Mouse (Mus musculus): ENCODE results near the gene Btbd3.
A peak's percentile ranks its signal among the peaks of the same experiment; 100 is the strongest.

Btbd3 gene

DNA sequence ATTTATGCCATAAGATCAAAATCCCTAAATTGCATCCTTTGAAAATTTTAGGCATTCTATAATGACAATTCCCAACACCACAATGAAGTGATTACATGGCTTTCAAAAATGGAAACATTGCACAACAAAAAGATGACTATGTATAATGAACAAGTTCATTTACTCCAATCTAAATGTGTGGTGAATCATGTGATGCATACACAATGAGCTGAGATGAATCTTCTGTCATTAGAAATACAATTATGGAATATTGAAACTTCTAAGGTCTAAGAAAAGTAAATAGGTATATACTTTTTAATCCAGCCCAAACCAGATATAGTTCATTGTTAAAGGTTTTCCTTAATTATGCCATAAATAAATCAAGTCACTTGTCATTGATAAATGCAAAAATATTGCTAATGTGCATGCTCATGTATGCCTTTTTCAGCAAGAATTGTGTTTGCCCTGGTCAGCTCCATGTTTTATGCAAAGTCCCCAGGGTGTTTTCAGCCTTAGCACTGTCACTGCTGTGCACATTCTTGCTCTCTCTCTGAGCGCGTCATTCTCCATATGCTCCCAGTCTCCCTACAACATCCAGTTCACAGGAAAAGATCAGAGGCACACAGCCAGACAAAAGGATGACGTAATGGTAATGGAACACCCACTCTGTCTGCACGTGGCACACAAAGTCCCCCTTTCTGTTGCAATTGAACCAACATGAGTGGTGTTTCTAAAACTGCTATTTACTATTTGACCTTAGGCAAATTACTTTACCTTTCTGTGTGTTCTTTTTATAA lies 149.6 kb downstream of the Btbd3 start:
- no peak for DNase-seq

DNA sequence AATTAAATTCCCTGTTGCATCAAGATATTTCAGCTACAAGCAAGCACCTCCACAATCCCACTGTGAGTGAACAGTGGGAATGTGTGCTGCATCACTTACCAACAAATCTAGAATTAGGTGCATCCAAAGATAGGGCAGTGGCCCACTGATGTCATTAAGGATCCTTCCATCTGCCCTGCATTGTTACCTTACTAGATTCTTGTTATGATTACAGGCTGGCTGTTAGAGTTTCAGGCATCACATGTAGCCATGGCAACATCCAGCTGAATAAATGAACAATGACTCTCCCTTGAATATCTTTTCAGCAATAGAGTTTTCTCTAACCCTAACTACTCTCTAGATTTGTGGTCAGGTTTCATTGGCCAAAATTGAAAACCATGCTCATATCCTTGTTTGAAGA lies 150.3 kb downstream of the Btbd3 start:
- DNase-seq, result no peak

DNA sequence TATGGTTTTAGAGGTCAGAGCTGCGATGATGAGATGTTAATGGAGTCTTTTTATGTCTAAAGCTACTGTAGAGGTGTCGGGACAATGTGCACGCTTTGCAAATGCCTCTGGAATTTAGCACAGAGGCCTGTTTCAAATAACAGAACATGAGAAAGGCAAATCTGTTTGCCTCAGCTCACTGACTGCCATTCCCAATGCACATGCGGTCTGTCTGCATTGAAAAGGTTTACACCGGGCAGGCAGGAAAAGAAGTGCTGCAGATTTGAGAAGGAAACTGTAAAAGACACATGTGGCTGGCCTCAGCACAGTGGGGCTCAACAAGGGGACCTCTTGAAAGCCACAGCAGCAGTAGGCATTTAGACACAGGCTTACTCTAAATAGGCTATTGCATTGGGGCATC lies 156.2 kb downstream of the Btbd3 start:
- no peak for DNase-seq

DNA sequence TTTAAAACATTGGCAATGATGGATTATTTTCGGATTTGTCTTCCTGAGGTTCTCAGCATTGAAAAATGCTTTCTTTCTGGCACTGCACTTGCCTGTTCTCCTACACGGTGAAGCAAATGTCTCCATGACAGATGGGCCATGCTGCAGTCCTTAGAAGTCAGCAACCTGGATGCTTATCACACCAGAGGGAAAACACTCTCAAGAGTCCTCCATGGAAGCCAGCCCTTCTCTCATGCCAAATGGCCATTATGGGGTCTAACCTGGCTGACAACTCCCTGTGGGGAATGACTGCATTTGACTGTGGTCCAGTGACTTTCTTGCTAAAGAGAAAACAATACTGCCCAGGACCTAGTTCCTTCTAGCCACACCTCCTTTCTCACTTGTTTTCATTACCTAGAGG lies 166.0 kb downstream of the Btbd3 start:
- no peak for DNase-seq

DNA sequence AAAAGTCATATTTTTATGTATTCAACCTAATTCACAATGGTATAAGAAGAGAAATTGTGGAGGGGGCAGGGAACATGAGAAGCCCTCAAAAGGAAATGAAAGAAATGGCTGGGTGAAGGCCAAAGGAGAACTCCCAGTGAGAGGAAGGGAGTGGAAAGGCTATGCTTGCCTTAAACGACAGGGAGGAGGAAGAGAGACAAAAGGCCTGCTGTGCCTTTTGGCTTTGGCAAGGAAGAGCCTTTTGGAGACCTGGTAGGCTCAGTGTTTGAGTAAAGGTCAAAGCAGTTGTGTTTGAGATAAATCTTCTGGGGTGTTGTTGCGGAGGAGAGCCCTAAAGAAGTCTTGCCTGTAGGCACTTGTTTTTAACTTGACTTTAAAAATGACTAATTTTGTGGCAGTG lies 175.6 kb downstream of the Btbd3 start:
- DNase-seq, result no peak

DNA sequence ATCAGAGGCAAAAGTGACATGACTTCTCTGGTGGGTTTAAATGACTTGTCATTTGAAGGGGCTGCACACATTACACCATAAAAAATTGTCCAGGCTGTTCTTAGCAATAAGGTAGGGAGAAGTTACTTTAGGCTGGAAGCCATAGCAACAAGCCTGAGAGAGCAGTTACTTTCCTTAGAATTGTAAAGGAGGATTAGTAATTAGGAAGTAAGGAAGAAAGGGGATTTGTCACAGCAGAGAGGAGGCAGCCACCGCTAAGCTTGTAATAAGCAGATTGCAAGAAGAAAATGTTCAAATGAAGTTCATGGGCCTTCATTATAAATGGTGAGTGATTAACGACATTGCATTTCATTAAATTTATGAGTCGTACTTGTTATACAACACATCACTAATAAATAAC lies 190.1 kb downstream of the Btbd3 start:
- no peak for DNase-seq

DNA sequence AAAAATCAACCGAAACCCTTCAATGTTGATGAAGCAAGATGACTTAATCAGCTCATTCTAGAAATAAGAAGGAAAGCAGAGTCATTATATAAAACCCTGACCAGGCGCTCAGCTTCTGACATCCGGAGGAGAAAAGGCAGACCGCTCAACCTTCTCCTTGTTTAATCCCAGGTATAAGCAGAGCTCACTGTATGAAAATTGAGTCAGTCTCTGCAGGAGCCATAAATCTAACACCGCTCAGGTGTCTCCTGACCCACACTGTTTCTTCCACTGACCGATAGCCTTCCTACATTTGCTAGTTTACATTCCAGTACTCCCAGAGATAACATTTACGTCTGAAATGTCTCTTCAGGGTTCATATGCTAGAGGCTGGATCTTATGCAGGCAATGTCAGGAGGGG lies 190.6 kb downstream of the Btbd3 start:
- DNase-seq, result no peak

DNA sequence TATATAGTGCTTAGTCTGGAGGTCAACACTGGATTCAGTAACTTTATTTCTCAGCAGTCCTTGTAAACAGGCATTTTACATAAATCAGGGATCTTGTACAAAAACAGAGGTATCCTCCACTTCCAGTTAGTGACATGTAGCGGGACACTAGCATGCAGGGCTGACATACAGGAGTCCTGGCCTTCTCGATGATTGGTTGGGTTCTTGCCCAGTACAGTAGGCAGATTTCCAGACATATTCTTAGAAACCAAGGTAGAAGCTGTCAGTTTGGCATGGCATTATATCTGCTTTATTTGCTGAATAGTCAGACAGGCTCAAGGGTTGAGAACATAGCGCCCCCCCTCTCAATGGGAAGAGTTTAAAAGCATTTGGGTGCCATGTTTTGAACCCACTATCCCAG lies 191.3 kb downstream of the Btbd3 start:
- DNase-seq, result no peak

DNA sequence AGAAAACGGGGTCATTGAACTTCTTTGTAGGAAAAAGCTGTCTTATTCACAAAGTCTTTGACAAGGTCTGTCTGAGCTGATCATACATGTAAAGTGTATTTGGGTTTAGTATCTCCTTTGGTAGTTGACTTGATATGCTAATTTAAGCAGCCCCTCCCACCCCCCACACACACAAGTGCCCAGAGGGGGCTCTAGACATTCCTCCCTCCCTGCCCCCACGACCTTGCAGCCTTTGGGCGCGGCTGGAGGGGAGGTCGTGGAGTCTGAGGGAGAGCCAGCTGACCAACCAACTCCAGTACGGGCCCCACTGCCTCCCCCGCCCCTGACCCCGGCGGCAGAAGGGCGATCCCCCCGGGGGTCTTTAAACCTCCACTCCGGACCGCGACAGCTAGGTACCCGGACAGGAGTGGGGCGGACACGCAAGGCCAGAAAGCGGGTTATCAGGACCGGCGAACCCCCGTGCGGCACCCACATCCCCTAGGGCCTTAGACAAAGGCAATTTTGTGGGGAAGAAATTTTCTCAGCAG lies 211.7 kb downstream of the Btbd3 start:
- peak in 1 of 2 experiments; percentile 4 for DNase-seq

DNA sequence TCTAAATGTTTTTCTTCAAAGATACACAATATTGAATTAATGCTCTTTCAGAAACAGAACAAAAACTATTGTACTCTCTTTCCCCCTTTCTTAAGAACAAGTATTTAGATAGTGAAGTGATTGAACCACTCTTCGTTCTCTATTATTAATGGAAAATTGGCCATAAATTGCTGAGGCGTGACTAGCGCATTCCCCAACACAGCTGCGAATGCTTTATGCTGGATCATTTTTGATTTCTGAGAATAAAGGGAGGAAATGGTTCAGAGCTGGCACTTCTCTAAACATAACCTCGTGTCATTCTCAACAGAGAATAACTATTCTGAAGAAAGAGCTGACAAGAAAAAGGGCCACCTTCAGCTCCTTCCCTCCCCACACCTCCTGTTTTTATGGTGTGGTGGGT lies 217.0 kb downstream of the Btbd3 start:
- no peak for DNase-seq

DNA sequence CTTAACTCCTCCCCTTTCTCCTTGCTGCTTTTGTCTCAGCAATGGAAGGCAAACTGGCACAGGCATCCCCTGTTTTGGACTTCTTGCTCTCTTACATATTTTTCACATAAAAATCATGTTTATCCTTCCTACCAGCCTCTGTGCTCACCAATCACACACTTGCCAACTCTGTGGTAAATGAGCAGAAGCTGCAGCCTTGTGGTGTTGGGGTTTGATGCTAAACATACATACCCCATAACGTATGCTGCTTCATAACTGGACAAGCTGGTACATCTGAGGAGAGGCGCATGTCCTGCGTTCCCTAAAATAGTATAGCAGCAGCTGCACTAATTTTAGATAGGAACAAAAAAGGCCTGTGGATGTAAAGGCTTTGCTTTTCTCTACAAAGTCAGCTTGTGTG lies 220.1 kb downstream of the Btbd3 start:
- no peak for DNase-seq

DNA sequence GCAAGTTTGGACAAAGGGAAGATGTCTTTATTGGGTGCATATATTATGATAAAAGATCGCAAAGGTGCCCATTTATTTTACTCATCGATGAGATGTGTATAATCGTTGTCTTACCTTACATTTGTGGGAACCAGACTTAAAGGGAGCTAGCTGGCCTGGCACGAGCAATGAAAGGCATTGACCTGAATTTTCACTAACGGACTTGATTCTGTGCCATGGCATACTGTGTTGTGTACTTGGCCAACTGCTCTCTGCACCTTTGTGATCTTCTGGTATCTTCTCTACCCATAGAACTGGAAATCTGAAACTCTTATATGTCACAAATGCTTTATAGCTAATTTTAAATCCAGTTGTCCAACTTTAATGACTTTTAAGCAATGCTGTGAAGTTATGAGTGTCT lies 220.9 kb downstream of the Btbd3 start:
- DNase-seq, result no peak

DNA sequence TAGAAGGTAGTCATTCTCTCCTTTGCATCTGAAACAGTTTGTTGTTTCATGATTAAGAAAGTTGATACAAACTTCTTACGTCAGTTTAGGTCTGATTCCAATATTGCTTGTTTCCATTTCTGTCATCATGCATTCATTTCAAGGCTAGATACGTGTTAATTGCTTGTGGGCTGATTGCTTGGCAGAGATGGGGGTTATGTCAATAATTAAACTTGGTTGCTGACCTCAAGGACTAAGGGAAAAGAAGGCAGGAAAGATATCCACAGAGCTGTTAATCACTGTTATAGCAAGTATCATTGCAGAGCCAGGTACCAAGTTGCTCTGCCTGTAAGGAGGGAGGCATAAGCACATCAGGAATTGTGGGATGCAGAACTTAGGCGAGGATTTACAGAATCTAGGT lies 226.2 kb downstream of the Btbd3 start:
- DNase-seq, result no peak

DNA sequence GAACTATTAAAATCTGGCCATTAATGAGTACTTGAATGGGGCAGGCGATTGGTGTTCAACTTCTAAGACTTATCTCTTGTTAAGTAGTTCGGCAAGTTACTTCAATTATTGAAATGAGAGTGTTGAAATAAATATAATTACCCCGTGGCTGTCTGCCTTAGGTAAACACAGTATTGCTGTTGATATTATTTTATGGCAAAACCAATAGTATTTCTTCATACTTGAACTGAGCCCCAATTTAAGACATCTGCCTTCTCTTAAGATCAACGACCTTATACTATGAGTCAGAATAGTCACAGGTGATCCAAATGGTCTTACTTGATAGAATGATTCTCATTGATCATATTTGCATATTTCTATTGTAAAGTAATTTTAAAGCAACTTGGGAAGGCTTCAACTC lies 228.5 kb downstream of the Btbd3 start:
- DNase-seq, result no peak

DNA sequence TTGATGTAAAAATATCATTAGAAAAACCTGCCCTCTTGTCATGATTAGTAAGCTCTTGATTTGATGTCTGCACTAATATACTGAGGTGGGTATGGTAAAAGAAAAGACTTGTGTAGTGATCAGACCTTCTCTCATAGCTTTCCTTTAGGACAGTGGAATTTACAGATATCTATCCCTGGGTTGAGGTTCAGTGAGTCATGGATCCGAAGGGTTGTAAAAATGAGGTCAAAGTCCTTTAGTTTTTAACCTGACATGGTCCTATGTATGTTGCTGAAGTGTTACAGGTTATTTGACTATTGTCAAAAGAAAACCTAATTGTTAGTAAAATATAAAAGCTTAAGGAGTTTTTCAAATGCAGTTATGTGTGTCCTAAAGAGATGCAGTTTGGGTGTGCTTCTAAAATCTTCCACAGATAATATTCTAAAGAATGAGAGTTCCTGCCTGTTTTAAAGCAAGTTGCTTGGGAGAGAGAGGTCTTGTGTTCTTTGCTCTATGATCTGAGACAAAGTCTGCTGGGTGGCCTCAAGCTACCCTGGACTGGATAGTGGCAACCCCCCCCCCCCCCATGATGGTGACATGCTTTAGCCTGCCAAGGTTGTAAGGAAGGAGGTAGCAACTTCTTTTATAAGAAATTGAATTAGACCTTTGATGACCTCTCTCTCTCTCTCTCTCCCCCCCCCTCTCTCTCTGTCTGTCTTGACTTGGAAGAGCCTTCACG lies 234.5 kb downstream of the Btbd3 start:
- no peak for DNase-seq

DNA sequence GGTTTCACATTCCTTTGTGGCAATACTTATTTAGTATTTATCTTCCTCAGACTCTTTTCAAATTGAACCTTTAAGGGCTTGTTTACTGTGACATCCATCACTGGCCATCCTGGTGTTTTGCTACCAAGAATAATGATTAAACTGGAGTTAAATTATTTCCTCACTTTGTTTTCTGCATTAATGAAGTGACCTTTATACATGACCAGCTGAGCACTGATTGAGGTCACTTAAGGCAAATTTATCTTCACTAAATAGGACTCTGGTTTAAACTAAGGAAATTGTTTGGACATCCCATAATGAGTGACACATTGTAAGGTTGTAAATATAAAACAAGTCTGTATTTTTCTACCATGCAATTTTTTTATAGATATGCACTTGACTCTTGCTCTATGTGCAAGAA lies 235.8 kb downstream of the Btbd3 start:
- DNase-seq, result no peak

DNA sequence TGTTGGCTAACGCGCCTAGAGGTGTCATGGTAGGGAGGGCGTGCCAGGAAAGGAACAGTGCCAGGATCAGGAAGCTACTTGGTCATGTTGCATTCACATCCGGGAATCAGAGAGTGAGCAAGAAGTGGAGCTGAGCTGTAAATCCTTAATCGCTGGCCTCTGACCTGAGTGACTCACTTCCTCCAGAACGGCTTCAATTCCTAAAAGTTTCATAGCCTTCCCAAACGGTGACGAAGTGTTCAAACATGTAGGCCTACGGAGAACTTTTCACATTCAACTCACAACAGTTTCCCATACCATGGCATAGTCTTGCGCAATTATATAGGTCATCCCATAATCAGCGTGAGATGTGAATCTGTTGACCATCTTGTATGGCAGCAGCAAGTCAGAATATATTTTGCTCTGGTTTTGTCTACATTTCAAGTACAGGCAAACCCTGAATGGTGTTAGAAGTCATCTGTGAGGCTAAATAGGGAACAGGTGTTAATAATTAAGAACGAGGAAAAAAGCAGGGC lies 247.6 kb downstream of the Btbd3 start:
- no peak for DNase-seq

DNA sequence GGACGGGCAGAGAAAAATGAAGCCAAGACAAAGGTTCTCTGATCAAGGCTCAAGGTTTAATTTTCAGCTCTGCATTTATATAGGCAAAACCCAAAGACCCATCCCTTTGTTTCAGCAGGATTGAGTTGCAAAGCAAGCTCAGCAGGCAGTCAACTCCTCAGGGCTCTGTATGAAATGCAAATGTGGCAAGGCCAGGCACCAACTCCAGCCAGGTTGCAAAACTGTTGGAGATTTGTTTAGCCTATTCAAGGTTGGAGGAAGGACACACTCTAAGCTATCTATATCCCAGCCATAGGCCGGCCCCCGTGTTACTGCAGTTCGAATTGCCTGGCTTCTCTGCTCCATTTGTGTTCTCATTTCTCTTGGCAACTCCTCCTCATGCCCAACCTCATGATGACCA lies 259.2 kb downstream of the Btbd3 start:
- DNase-seq, result no peak

DNA sequence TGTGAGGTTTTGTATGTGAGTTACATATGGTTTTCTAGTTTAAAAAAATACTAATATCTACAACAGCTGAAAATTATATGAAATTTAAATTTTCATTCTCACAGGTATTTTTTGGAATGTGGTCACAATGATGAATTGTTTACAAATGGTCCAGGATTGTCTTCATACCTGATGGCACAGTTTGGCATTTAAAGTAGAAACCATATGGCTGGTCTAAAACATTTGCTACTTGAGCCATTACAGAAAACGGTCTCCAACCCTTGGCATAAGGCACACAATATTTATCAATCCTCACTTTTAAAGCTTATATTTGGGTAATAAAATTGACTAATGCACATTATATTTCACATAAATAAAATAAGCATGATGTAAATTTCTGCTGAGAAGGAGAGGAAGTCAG lies 272.1 kb downstream of the Btbd3 start:
- no peak for DNase-seq

DNA sequence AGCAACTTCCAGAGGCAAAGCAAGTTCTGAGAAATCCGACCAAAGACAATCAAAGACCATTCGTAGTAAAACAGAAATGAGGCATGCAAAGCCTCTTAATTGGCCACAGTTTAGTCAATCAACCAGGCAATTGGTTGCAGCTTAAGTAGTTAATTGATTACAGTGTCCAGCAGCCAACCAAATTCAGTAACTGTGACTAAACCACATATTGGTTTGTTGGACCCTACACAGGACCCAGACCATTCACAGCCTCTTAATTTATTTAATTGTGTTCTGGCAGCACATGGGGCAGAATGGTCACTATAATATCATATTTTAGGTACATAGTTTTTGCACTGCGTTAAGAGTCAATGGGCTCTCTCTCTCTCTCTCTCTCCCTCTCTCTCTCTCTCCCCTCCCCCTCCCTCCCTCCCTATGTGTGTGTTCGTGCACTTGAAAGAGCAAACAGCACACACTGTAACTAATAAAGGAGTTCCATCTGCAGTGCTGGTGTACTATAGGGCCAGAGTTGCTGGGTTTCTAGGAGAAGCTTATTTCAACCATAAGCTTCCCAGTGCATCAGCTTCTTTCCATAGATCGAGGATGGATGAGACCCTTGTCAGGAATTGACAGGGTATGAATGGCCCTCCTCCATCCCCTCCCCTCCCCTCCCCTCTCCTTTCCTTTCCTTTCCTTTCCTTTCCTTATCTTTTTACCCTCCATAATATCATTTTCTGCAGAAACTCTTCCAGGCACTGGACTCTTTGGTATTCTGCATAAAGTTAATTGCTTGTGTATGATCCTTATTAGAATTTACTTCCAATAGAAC lies 275.0 kb downstream of the Btbd3 start:
- DNase-seq, result no peak

DNA sequence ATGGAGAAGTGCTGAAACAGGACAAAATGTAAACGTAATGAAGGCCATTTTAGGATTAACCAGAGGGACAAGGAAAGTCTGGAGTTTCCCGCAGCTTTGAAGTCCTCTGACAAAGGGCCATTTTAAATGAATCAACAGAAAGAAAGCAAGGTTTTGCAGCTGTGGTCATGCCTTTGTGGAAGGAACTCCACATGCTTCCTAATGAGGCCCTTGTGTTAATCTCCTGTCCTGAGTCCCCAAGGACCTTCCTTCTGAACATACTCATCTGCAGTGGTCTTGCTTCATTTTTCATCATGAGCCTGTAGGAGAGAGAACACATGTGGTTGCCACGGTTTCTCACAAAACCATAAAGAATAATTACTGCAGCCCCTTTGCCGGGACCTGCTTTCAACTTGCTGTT lies 275.6 kb downstream of the Btbd3 start:
- DNase-seq, result no peak

DNA sequence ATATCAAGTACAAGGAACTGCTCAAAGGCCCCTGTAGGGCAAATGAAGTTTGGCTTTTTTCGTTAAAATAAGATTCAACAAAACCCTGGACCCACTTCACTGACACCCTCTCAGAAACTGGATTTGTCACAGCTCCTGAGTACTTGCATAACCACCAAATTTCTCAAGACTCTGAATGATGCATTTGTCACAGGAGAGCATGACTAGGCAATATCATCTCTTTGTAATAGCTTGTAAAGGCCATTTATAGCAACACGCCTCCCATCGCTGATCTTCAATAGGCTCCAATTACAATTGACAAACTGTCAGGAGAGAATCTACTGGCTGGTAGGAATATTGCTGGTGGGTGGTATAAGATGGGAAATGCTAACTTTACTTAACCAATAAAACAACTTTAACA lies 283.3 kb downstream of the Btbd3 start:
- no peak for DNase-seq

DNA sequence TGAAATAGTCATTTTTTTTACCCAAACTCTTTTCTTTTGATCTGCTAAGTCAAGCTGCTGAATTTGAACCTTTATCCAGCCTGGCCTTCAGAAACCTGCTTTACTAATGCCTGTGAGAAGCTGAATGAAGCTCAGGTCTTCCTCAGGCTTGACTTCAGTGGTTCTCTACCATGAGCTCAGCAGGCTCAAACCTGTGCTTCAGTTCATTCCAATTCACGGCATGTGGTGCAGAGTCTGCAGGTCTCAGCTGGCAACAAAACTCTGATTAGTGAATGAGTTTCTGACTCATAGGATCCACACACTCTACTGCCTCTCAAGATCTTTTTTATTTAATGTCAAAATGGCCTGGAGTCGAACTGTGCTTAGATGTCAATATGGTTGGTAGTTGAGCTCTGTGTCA lies 292.6 kb downstream of the Btbd3 start:
- DNase-seq, result no peak
